Mouse (Mus musculus) kidney, adult 2 months (tissue): ENCODE measurements at regions not wholly inside any gene's neighbourhood (a gene's known extent, or its start where the extent isn't known, plus 50 kb on each side); places are given as distances from the start of the nearest gene placed in this dataset.

Experiments
- DNase-seq: peaks from one replicate; pipeline ENCODE4 v3.0.0; 2021
- H3K27ac ChIP-seq: fragments of 200-500 bp; 2 replicates; pipeline ENCODE4 v1.5.1; 2012; ENCODE audit warnings: low read depth, low read length, control low read depth, inconsistent platforms; ENCODE audit not compliant: insufficient read depth
- H3K27me3 ChIP-seq: fragments of 200-500 bp; replicated peaks from 2 replicates; pipeline ENCODE4 v1.6.1; 2012; ENCODE audit warnings: mild to moderate bottlenecking, moderate library complexity, low read length, inconsistent platforms; ENCODE audit not compliant: control insufficient read depth, insufficient read depth
- H3K36me3 ChIP-seq: fragments of 200-500 bp; 2 replicates; pipeline ENCODE4 v1.6.1; 2012; ENCODE audit warnings: mild to moderate bottlenecking, moderate library complexity, low read length, inconsistent platforms; ENCODE audit not compliant: control insufficient read depth, insufficient read depth
- H3K4me1 ChIP-seq: fragments of 200-500 bp; 2 replicates; pipeline ENCODE4 v1.6.1; 2011; ENCODE audit warnings: low read length; ENCODE audit not compliant: control insufficient read depth, insufficient read depth
- H3K4me3 ChIP-seq: fragments of 200-500 bp; 2 replicates; pipeline ENCODE4 v1.5.1; 2011; ENCODE audit warnings: mild to moderate bottlenecking, low read depth, low read length, control low read depth; ENCODE audit not compliant: insufficient read depth
- CTCF ChIP-seq: fragments of 200-500 bp; conservative IDR thresholded peaks from 2 replicates; pipeline ENCODE4 v1.5.1; 2011; ENCODE audit warnings: low read depth, mild to moderate bottlenecking, control low read depth, low read length, moderate library complexity, mixed read lengths; ENCODE audit not compliant: insufficient read depth, insufficient read length
- POLR2A ChIP-seq: fragments of 200-500 bp; IDR thresholded peaks from one replicate; pipeline ENCODE4 v1.6.1; 2011; ENCODE audit warnings: low read depth, low read length, control low read depth
- WGBS: fragments of 180-500 bp; shearing (Covaris S2); methylation state at CpG from one replicate; pipeline ENCODE4 v1.1.7; 2018; 5-methylcytosine and 5-hydroxymethylcytosine counted together

- Histone ChIP-seq H3K36me3 (no peaks in the 10 kb centered on the region), H3K27ac (no peak overlapping the region), H3K4me3 (no peak overlapping the region), H3K27me3 (no peaks in the 10 kb centered on the region), H3K4me1 (no peaks in the 10 kb centered on the region)
- TF ChIP-seq CTCF (no peak), POLR2A (no peak)
- no peak for DNase-seq
- WGBS, result 77% methylated on average over 7 of the region's 7 CpGs
Measured at GRCm38 (mm10) chr16:51169294-51169693, 578.3 kb upstream of the Ccdc54 start.

GRCm38 (mm10) chr16:51160768-51161167 is 569.8 kb upstream of the Ccdc54 start:
- Histone ChIP-seq H3K27me3 (no peaks in the 10 kb centered on the region), H3K4me1 (no peaks in the 10 kb centered on the region), H3K27ac (no peak overlapping the region), H3K36me3 (no peaks in the 10 kb centered on the region), H3K4me3 (no peak overlapping the region)
- DNase-seq, result no peak
- TF ChIP-seq CTCF (no peak), POLR2A (no peak)
- WGBS, result 40% methylated on average over 5 of the region's 5 CpGs

GRCm38 (mm10) chr16:51138575-51138974 is 547.6 kb upstream of the Ccdc54 start:
- DNase-seq, result no peak
- Histone ChIP-seq H3K4me3 (no peak overlapping the region), H3K4me1 (no peaks in the 10 kb centered on the region), H3K27me3 (no peaks in the 10 kb centered on the region), H3K27ac (no peak overlapping the region), H3K36me3 (no peaks in the 10 kb centered on the region)
- no peak for TF ChIP-seq CTCF
- no peak for TF ChIP-seq POLR2A
- WGBS, result 70% methylated on average over 7 of the region's 7 CpGs

- no peaks in the 10 kb centered on the region for H3K27me3 ChIP-seq
- H3K27ac ChIP-seq, result no peak overlapping the region
- 83% methylated on average over 1 of the region's 1 CpGs for WGBS
- H3K36me3 ChIP-seq, result no peaks in the 10 kb centered on the region
- H3K4me3 ChIP-seq, result no peak overlapping the region
- no peak for DNase-seq
- no peaks in the 10 kb centered on the region for H3K4me1 ChIP-seq
- TF ChIP-seq CTCF, result no peak
Measured at GRCm38 (mm10) chr16:51119835-51120234, 528.9 kb upstream of the Ccdc54 start.

- H3K4me1 ChIP-seq, result no peaks in the 10 kb centered on the region
- DNase-seq, result no peak
- TF ChIP-seq CTCF (no peak), POLR2A (no peak)
- no peak overlapping the region for H3K27ac ChIP-seq
- H3K36me3 ChIP-seq, result no peaks in the 10 kb centered on the region
- no peaks in the 10 kb centered on the region for H3K27me3 ChIP-seq
- 37% methylated on average over 3 of the region's 3 CpGs for WGBS
- H3K4me3 ChIP-seq, result no peak overlapping the region
Measured at GRCm38 (mm10) chr16:51118365-51118764, 527.4 kb upstream of the Ccdc54 start.

GRCm38 (mm10) chr16:51117836-51118235 is 526.9 kb upstream of the Ccdc54 start:
- Histone ChIP-seq H3K4me1 (no peaks in the 10 kb centered on the region), H3K27ac (no peak overlapping the region), H3K27me3 (no peaks in the 10 kb centered on the region), H3K36me3 (no peaks in the 10 kb centered on the region), H3K4me3 (no peak overlapping the region)
- DNase-seq, result no peak
- TF ChIP-seq CTCF (no peak), POLR2A (no peak)
- 10% methylated on average over 5 of the region's 5 CpGs for WGBS

GRCm38 (mm10) chr16:51109864-51110263 is 518.9 kb upstream of the Ccdc54 start:
- Histone ChIP-seq H3K4me1 (no peaks in the 10 kb centered on the region), H3K27me3 (no peaks in the 10 kb centered on the region), H3K27ac (no peak overlapping the region), H3K36me3 (no peaks in the 10 kb centered on the region), H3K4me3 (no peak overlapping the region)
- no peak for DNase-seq
- TF ChIP-seq CTCF (no peak), POLR2A (no peak)

GRCm38 (mm10) chr16:51107421-51107820 is 516.5 kb upstream of the Ccdc54 start:
- H3K4me1 ChIP-seq, result no peaks in the 10 kb centered on the region
- no peak for DNase-seq
- no peaks in the 10 kb centered on the region for H3K36me3 ChIP-seq
- H3K27me3 ChIP-seq, result no peaks in the 10 kb centered on the region
- H3K27ac ChIP-seq, result no peak overlapping the region
- no peak overlapping the region for H3K4me3 ChIP-seq
- WGBS, result 46% methylated on average over 4 of the region's 4 CpGs
- no peak for TF ChIP-seq POLR2A
- TF ChIP-seq CTCF, result no peak
